Mouse (Mus musculus) midbrain, embryonic 12.5 days (tissue): ENCODE data around the gene 4921504E06Rik. TPM values are rescaled to one million over a fixed set of nuclear protein-coding genes. Genes with fewer than 3 reads are reported as not detected.

Experiments
- ATAC-seq: fragments of 200-750 bp; cut with Nextera tagmentation; 2 replicates; pipeline ENCODE4 v1.8.0; 2017; ENCODE audit warnings: low read depth, moderate TSS enrichment, moderate library complexity; ENCODE audit not compliant: low FRiP score
- H3K27ac ChIP-seq: fragments of 300-500 bp; sonication (generic); replicated peaks from 2 replicates; pipeline ENCODE4 v1.5.1; 2016; ENCODE audit warnings: mild to moderate bottlenecking
- H3K27me3 ChIP-seq: fragments of 300-500 bp; sonication (generic); 2 replicates; pipeline ENCODE4 v1.6.1; 2016; ENCODE audit warnings: mild to moderate bottlenecking
- H3K36me3 ChIP-seq: fragments of 300-500 bp; sonication (generic); 2 replicates; pipeline ENCODE4 v1.6.1; 2016
- H3K4me1 ChIP-seq: fragments of 300-500 bp; sonication (generic); 2 replicates; pipeline ENCODE4 v1.6.1; 2016
- H3K4me2 ChIP-seq: fragments of 300-500 bp; sonication (generic); replicated peaks from 2 replicates; pipeline ENCODE4 v1.6.1; 2016; ENCODE audit warnings: mild to moderate bottlenecking, moderate library complexity
- H3K4me3 ChIP-seq: fragments of 300-500 bp; sonication (generic); 2 replicates; pipeline ENCODE4 v1.5.1; 2016; ENCODE audit warnings: mild to moderate bottlenecking
- H3K9ac ChIP-seq: fragments of 300-500 bp; sonication (generic); replicated peaks from 2 replicates; pipeline ENCODE4 v1.6.1; 2016; ENCODE audit warnings: mild to moderate bottlenecking, moderate library complexity
- H3K9me3 ChIP-seq: fragments of 300-500 bp; sonication (generic); 2 replicates; pipeline ENCODE4 v1.6.1; 2016; ENCODE audit warnings: mild to moderate bottlenecking
- WGBS: fragments of 180-500 bp; shearing (Covaris S2); methylation state at CpG from one replicate; pipeline ENCODE4 v1.1.7; 2016; 5-methylcytosine and 5-hydroxymethylcytosine counted together
- polyA plus RNA-seq: library from polyadenylated mRNA; unstranded; fragments of >200 nt; fragmentation: Nextera tagmentation; extraction: Ambion mirVana; gene quantifications from 2 replicates; pipeline ENCODE4 v1.2.1, GENCODE M21; 2016

4921504E06Rik gene
- polyA plus RNA-seq, 1 experiment from 2014 or later = not detected

DNA sequence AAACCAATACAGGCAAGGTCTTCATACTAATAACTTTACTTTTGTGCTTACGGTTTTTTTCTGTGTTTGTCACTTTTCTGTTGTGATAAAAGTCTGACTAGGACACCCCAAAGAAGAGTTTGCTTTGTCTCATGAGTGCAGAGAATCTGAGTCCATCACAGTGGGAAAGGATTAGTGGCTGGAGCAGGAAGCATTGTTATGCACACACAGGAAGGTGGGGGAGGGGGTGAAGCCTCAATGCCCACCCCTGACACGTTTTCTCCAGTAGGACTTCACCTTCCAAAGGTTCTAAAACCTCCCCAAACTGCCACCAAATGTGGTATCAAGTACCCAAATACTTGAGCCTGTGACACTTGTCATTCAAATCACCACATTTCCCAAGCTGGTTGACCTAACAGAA, 91.8 kb downstream of the 4921504E06Rik start:
- 36% methylated on average over 2 of the region's 2 CpGs for WGBS
- peaks cover 22% of the 10 kb centered on the region for H3K27me3 ChIP-seq

DNA sequence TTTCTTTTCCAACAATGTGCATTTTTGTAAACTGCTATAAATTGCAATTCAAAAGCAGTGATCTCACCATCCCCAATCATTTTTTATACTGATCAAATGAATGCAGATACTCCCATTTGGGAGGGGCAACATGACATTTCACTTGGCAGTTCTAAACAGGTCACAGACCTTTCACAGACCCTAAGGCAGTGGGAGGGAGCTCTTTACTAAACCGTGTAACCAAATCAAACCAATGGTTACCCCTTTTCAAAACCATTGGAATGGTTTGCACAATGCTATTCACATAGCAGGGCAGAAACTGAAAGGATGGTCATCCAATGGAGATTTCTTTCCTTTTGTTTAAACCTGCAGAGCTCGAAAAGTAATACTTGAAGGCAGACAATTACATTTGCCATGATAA, 94.9 kb downstream of the 4921504E06Rik start:
- H3K4me3 ChIP-seq = no peak overlapping the region
- peaks cover 54% of the 10 kb centered on the region for H3K27me3 ChIP-seq
- H3K27ac ChIP-seq = no peak overlapping the region
- 16% methylated on average over 2 of the region's 2 CpGs for WGBS
- no peak overlapping the region for H3K4me2 ChIP-seq
- peaks cover 8% of the 10 kb centered on the region; the same call in 1 of the 2 replicates for H3K4me1 ChIP-seq
- no peak for ATAC-seq
- H3K36me3 ChIP-seq = no peaks in the 10 kb centered on the region
- H3K9me3 ChIP-seq = no peaks in the 10 kb centered on the region
- no peak overlapping the region for H3K9ac ChIP-seq

More for the DNA sequence above, 91.8 kb downstream of the 4921504E06Rik start:
- no peak for ATAC-seq
- H3K36me3 ChIP-seq = no peaks in the 10 kb centered on the region
- no peaks in the 10 kb centered on the region for H3K9me3 ChIP-seq
- H3K4me1 ChIP-seq = no peaks in the 10 kb centered on the region
- no peak overlapping the region for H3K4me3 ChIP-seq
- no peak overlapping the region for H3K9ac ChIP-seq
- H3K27ac ChIP-seq = no peak overlapping the region
- no peak overlapping the region for H3K4me2 ChIP-seq

DNA sequence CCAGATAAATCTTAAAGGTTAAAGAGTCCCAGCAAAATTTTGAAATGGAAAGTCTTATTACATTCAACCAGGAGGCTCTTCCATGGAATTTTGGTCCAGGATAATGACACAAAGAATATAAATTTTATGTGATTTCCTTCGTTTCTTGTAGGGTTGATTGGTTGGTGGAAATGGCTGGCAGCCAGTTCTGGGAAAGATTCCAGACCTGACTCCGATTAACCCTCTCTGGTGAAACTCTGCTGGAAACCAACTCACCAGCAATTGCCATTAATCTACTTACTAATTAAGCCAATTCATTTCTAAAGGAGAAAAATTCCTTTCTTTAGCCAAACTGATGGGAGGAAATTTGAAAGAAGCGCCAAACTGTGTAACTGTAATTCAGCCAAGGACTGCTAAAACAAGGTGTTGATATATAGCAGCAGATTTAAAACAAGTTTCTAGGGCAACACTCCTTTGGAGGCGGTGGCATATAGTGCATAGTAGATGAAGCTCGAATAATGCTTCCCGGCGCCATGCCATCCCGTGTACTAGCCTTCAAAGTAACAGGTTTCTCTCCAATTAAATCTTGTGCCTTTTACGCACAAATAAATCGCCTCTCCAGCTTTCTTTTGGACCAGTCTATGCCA, 97.7 kb downstream of the 4921504E06Rik start:
- ATAC-seq = peak; percentile 23; the same call in 1 of the 2 replicates
- WGBS = 9% methylated on average over 10 of the region's 10 CpGs

DNA sequence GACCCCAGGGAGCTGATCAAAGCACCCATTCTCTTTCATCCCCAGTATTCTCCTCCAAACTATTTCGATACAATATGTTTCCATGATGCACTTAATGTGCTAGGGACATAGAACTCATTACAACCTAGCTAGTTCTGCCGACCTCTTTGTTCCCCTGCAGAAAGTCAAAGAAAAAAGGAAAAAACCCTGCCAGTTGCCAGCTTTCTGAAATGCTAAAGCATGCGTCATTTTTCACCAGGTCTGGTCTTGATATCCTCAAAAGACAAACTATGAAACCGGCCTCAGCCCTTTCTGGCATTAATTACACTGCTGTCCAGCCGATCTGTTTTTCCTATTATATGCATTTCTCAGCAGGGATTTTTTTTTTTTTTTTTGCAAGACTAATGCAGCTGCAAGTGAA, 98.5 kb downstream of the 4921504E06Rik start:
- 4% methylated on average over 5 of the region's 5 CpGs for WGBS
- ATAC-seq = no peak
- H3K4me1 ChIP-seq = peaks cover 8% of the 10 kb centered on the region; the same call in 1 of the 2 replicates

More for the DNA sequence above, 97.7 kb downstream of the 4921504E06Rik start:
- Histone ChIP-seq H3K27ac (no peak overlapping the region), H3K27me3 (peaks cover 73% of the 10 kb centered on the region), H3K4me2 (no peak overlapping the region), H3K36me3 (no peaks in the 10 kb centered on the region), H3K4me1 (peaks cover 8% of the 10 kb centered on the region; the same call in 1 of the 2 replicates), H3K4me3 (no peak overlapping the region), H3K9me3 (no peaks in the 10 kb centered on the region), H3K9ac (no peak overlapping the region)

DNA sequence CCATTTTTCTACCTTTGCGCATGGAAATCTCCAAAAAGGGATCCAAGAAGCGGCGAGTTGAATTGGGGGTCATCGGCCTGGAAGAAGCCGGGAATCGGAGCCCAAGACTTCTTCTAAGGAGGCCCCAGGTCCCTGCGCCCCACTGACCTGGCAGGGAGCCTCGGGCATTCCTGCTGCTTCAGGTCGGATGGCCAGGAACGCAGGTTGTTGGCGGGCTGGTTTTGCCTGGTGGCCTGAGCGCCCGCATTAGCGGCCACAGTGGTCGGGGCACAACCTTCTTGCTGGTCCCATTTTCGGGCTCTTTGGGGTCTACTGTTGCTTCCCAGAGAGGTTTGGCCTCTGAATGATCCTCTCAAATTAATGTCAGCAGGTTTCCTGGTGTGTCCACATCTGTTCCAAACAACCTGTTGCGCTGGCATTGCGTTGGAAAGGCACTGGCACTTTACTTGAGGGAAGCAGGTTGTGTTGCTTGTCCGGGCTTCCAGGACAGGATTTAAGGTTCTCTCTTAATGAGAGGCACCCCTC, 101.1 kb downstream of the 4921504E06Rik start:
- peaks cover 100% of the 10 kb centered on the region for H3K27me3 ChIP-seq
- H3K9me3 ChIP-seq = no peaks in the 10 kb centered on the region
- no peaks in the 10 kb centered on the region for H3K36me3 ChIP-seq
- no peak overlapping the region for H3K9ac ChIP-seq
- H3K27ac ChIP-seq = no peak overlapping the region
- peaks cover 14% of the 10 kb centered on the region for H3K4me1 ChIP-seq
- no peak for ATAC-seq
- 0 out of 2 replicates have a peak overlapping the region, but pooled peaks have one; percentile 8 for H3K4me2 ChIP-seq
- H3K4me3 ChIP-seq = no peak overlapping the region
- WGBS = 0% methylated on average over 19 of the region's 19 CpGs

More for the DNA sequence above, 98.5 kb downstream of the 4921504E06Rik start:
- H3K9me3 ChIP-seq = no peaks in the 10 kb centered on the region
- no peak overlapping the region for H3K4me2 ChIP-seq
- H3K27ac ChIP-seq = no peak overlapping the region
- no peak overlapping the region for H3K4me3 ChIP-seq
- peaks cover 81% of the 10 kb centered on the region for H3K27me3 ChIP-seq
- H3K9ac ChIP-seq = no peak overlapping the region
- no peaks in the 10 kb centered on the region for H3K36me3 ChIP-seq

DNA sequence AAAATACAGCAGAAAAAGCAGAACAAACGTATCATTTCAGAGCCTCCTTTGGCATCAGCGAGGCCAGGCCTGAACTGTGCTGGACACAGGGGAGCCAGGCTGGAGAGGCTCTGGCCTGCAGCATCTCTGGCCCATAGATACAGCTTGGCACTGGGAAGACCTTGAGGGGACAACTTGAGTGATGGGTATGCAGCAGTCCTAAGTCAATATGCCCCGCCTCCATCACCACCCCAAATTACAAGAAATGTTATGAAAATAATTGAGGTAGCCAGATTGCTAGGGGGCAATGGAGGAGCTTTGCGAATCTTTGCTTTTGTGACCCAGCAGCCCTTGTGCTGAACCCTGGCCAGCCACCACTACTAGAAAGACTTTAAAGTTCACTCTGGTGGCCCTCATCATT, 104.4 kb downstream of the 4921504E06Rik start:
- ATAC-seq = no peak
- Histone ChIP-seq H3K4me2 (no peak overlapping the region), H3K27ac (no peak overlapping the region), H3K9me3 (no peaks in the 10 kb centered on the region), H3K36me3 (no peaks in the 10 kb centered on the region), H3K9ac (no peak overlapping the region), H3K27me3 (peaks cover 97% of the 10 kb centered on the region), H3K4me1 (peaks cover 25% of the 10 kb centered on the region), H3K4me3 (no peak overlapping the region)
- WGBS = 16% methylated on average over 4 of the region's 4 CpGs

DNA sequence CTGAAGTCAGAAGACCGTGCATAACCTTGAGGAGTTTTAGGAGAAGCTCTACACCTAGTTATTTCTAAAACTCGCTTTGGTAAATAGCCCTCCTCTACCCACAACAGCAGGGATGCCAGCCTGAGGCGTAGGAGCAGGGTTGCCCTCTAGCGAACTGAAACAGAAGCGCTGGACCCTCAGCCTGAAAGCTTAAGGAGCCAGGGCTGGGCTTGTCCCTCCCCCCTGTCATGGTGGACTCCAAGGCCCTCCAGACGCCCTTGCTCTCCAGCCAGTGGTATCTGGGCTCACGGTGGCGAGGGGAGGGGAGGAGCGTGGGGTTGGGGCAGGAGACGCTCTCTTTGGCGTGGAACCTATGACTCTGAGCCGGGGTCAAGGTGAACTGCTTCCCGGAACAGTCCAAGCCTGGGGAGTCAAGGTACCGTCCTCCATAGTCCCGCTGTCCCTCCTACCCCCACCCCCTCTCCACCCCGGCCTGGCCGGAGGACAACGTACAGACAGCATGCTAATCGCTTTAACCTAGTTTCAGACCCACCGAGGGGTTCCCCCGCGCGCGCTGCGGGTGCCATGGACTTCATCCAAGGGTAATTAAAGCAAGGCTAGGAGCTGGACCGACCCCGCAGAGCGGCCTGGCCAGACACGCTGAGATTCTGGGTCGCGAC, 105.5 kb downstream of the 4921504E06Rik start:
- Histone ChIP-seq H3K4me2 (peak overlapping the region; percentile 49), H3K27ac (no peak overlapping the region), H3K27me3 (peaks cover 97% of the 10 kb centered on the region), H3K9ac (no peak overlapping the region), H3K36me3 (no peaks in the 10 kb centered on the region), H3K9me3 (no peaks in the 10 kb centered on the region), H3K4me3 (peak overlapping the region; percentile 26), H3K4me1 (peaks cover 25% of the 10 kb centered on the region)
- peak; percentile 69 for ATAC-seq
- 1% methylated on average over 29 of the region's 31 CpGs for WGBS

DNA sequence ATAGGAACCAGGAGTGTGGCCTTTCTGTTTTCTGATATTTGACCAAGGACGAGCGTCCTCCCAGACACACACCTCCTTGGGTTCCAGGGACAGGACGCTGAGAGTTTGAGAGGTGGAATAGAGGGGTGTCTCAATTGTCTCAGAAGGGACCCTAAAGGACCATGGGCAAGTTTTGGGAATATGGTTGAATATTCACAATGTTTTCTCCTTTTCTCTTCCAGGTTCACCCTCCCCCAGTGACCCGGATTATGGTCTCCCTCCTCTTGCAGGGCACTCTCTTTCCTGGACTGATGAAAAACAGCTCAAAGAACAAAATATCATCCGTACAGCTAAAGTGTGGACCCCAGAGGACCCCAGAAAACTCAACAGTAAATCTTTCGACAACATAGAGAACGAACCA, 107.0 kb downstream of the 4921504E06Rik start:
- Histone ChIP-seq H3K9ac (no peak overlapping the region), H3K27ac (no peak overlapping the region), H3K36me3 (no peaks in the 10 kb centered on the region), H3K27me3 (peaks cover 97% of the 10 kb centered on the region), H3K9me3 (no peaks in the 10 kb centered on the region), H3K4me1 (peaks cover 25% of the 10 kb centered on the region), H3K4me2 (no peak overlapping the region), H3K4me3 (peak overlapping the region; percentile 34; the same call in 1 of the 2 replicates)
- 3% methylated on average over 7 of the region's 7 CpGs for WGBS
- no peak for ATAC-seq

DNA sequence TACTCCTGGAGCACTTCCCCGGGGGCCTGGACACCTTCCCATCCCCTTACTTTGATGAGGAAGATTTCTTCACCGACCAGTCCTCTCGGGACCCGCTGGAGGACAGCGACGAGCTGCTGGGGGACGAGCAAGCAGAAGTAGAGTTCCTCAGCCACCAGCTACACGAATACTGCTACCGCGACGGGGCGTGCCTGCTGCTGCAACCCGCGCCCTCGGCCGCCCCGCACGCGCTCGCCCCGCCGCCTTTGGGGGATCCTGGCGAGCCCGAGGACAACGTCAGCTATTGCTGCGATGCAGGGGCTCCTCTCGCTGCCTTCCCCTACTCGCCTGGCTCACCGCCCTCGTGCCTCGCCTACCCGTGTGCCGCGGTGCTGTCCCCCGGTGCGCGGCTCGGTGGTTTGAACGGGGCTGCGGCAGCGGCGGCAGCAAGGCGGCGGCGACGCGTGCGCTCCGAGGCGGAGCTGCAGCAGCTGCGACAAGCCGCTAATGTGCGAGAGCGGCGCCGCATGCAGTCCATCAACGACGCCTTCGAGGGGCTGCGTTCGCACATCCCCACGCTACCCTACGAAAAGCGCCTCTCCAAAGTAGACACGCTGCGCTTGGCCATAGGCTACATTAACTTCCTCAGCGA, 107.7 kb downstream of the 4921504E06Rik start:
- Histone ChIP-seq H3K4me1 (peaks cover 25% of the 10 kb centered on the region), H3K27me3 (peaks cover 97% of the 10 kb centered on the region), H3K9me3 (no peaks in the 10 kb centered on the region), H3K9ac (no peak overlapping the region), H3K4me3 (peak overlapping the region; percentile 34), H3K36me3 (no peaks in the 10 kb centered on the region), H3K27ac (no peak overlapping the region), H3K4me2 (peak overlapping the region; percentile 52)
- ATAC-seq = peak; percentile 10; the same call in 1 of the 2 replicates
- under 1% methylated on average over 61 of the region's 67 CpGs for WGBS

DNA sequence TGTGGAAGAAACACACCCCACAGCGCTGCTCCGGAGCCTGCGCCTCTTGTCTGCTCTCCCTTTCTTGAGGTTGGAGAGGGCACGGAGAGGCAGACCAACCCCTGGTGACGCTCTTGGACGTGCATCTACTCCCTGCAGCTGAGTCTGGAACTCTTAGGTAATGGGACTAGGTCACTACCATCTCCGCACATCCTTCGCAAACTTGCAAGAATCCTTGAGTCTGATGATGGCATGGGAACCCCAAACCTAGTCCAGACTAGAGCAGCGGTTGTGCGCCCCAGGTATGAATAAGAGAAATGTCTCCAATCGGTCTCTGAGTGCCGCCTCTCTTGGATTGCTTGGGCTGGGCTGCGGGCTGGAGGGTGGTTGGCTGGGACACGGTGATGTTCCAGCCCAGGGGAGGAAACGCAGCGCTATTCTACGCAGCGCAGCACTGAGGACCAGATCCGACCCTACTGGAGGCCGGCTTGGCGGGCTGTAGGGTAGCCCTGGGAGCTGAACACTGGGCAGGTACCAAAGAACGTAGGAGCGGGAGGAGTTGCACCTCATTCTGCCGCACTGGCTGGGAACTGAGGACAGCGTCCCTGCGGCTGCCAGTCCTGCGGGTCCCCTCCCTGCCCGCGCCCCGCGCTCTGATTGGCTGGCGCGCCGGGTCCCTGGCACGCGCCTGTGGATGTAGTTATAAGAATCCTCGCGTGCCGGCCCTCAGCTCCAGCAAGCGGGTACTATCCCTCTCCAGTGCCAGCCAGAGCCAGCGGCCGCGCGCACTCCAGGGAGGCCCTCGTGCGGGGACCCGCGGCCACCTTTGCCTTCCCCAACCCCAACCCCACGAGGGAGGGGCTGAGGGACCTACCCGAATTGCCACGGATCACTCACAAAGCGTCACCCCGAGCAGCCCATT, 108.5 kb downstream of the 4921504E06Rik start, which contains the start of gene Ptf1a:
Ptf1a (plus strand) TSS at position 733 of the 901 bp plus-strand sequence.
- no peaks in the 10 kb centered on the region for H3K9me3 ChIP-seq
- H3K27me3 ChIP-seq = peaks cover 97% of the 10 kb centered on the region
- peaks cover 25% of the 10 kb centered on the region for H3K4me1 ChIP-seq
- no peak within 1 kb of the TSS for H3K27ac ChIP-seq
- WGBS = under 1% methylated on average over 52 of the region's 53 CpGs
- peak; percentile 54 for ATAC-seq
- peak within 1 kb of the TSS; percentile 34 for H3K4me3 ChIP-seq
- H3K36me3 ChIP-seq = no peaks in the 10 kb centered on the region
- no peak within 1 kb of the TSS for H3K9ac ChIP-seq
- H3K4me2 ChIP-seq = peak within 1 kb of the TSS; percentile 52

DNA sequence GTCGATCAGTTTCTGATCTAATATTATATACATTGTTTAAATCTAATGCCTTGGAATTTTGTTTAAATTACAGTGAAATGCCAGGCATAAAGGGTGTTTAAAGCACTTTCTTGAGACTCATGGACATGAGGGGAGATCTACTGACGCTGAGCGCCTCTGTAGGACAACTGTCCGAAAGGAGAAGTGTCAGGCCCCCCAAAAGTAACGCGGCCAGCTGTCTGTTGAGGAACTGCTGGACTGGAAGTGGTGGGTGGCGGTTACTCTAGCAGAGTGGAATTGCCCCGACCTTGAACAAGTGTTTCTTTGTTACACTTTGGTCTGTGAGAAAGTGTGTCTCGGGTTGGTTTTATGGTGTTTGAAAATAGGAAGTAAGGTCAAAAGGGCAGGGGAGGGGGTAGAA, 109.4 kb downstream of the 4921504E06Rik start:
- Histone ChIP-seq H3K9me3 (no peaks in the 10 kb centered on the region), H3K36me3 (no peaks in the 10 kb centered on the region), H3K27me3 (peaks cover 92% of the 10 kb centered on the region), H3K27ac (no peak overlapping the region), H3K4me1 (peaks cover 25% of the 10 kb centered on the region), H3K4me2 (no peak overlapping the region), H3K9ac (no peak overlapping the region), H3K4me3 (0 out of 2 replicates have a peak overlapping the region, but pooled peaks have one; percentile 34)
- WGBS = 1% methylated on average over 9 of the region's 9 CpGs
- ATAC-seq = no peak
